Comparison of ENCODE assay signal across 15 mouse cellular contexts in the genomic region with DNA sequence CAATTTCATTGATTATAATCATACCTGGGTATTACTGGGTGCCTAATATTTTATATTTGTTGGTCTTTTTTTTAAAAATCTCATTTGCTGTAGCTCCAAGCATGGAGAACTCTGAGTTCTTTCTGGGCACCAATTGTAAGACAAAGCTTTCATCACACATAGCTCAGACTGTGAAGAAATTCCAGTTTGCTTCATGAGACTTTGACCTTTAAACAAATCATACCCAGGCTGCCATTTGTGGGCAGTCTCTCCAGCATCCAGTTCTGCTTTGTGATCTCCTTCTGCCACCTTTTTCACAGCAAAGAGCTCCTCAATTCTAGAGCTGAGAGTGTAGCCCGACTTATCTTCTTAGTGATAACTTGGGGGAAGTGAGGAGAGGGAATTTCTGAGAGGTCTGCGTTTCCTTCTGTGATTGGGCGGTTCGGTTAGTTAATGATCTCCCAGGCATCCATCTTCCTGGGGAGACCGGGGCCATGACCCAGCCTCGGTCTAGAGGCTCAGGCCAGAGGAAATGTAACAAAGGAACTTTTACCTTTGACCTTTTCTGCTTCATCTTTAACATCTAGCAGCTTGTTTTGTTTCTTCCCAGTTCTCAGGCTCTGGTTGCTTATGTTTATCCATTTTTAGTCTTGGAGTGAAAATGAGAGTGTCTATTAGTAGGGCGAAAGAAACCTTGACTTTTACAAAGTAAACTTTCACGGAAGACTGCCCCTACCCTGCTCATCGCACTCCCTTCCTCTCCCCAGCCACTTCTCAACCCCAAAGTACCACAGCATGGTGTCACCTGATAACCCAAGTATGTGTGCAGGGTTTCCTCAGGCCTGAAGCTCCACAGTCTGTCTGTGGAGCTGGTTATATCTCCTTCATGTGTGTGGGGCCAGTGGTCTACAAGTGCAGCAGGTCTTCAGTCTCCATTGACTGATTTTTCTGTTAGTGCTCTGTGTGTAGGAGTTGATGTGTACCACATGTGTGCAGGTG. TPM values are rescaled to one million over a fixed set of nuclear protein-coding genes. Genes with fewer than 3 reads are reported as not detected.
DNase-seq lines count a peak whose midpoint lies in the region; ATAC-seq lines count a peak whose summit lies in the region.
"Had no signal": no experiment of that assay in that cellular context is flagged by ENCODE, and none has a peak within 500 bp of the region (broad histone marks: within the 10 kb centered on the region; RNA-seq: fewer than 3 reads in every experiment).

No protein-coding gene starts in this region.

- DNase-seq in embryo, embryonic 10 days (ENCODE audit: low spot score), result peak; percentile 26
- no peak for DNase-seq in embryo, embryonic 11 days
- peak; percentile 27 for DNase-seq in embryo, embryonic 9.5 days (ENCODE audit: extremely low spot score)
- DNase-seq in embryonic facial prominence, embryonic 10.5 days (ENCODE audit: low spot score), result no peak
- DNase-seq in left cerebral cortex, postnatal 4 days, result no peak
- DNase-seq: cerebellum, postnatal 14 days; right cerebral cortex, postnatal 4 days had no signal

- H3K4me2 ChIP-seq in kidney, embryonic 14.5 days (replicated peaks; ENCODE audit: low read depth, low read length), result no peak overlapping the region
- no peak overlapping the region for H3K4me2 ChIP-seq in liver, embryonic 15.5 days
- H3K4me2 ChIP-seq: embryonic facial prominence, embryonic 13.5 days; hindbrain, embryonic 13.5 days; lung, embryonic 15.5 days had no signal

- no peak overlapping the region for H3K4me3 ChIP-seq in kidney, embryonic 14.5 days (ENCODE audit: low read length)
- H3K4me3 ChIP-seq in liver, embryonic 15.5 days (replicated peaks), result no peak overlapping the region
- H3K4me3 ChIP-seq in embryonic facial prominence, embryonic 10.5 days, result no peak overlapping the region
- H3K4me3 ChIP-seq: embryonic facial prominence, embryonic 13.5 days; hindbrain, embryonic 13.5 days; lung, embryonic 15.5 days had no signal

- intact Hi-C loops in left cerebral cortex, postnatal 4 days (cut with DNase I), result no loop called here

- H3K4me1 ChIP-seq in kidney, embryonic 14.5 days (ENCODE audit: control insufficient read depth, insufficient read depth, low read length), result no peaks in the 10 kb centered on the region; the same call in 1 of the 2 replicates
- 0 out of 2 replicates have a peak, but pooled peaks cover 3% of the 10 kb centered on the region for H3K4me1 ChIP-seq in liver, embryonic 15.5 days (replicated peaks)
- peaks cover 8% of the 10 kb centered on the region for H3K4me1 ChIP-seq in embryonic facial prominence, embryonic 10.5 days
- H3K4me1 ChIP-seq: embryonic facial prominence, embryonic 13.5 days; hindbrain, embryonic 13.5 days; lung, embryonic 15.5 days had no signal

- 21% methylated on average over 9 of the region's 9 CpGs for WGBS in kidney, embryonic 14.5 days
- 36% methylated on average over 9 of the region's 9 CpGs for WGBS in liver, embryonic 15.5 days (ENCODE audit: insufficient replicate concordance)
- 63% methylated on average over 9 of the region's 9 CpGs for WGBS in embryonic facial prominence, embryonic 10.5 days

- no peaks in the 10 kb centered on the region for H3K27me3 ChIP-seq in kidney, embryonic 14.5 days (ENCODE audit: control insufficient read depth, insufficient read depth, low read length)
- no peaks in the 10 kb centered on the region for H3K27me3 ChIP-seq in liver, embryonic 15.5 days
- no peaks in the 10 kb centered on the region for H3K27me3 ChIP-seq in embryonic facial prominence, embryonic 10.5 days (replicated peaks; ENCODE audit: low read depth, poor library complexity, severe bottlenecking)
- H3K27me3 ChIP-seq: embryonic facial prominence, embryonic 13.5 days; hindbrain, embryonic 13.5 days; lung, embryonic 15.5 days had no signal

- H3K9ac ChIP-seq in kidney, embryonic 14.5 days (ENCODE audit: low read depth, low read length), result no peak overlapping the region
- H3K9ac ChIP-seq in liver, embryonic 15.5 days, result no peak overlapping the region
- H3K9ac ChIP-seq: embryonic facial prominence, embryonic 13.5 days; hindbrain, embryonic 13.5 days; lung, embryonic 15.5 days had no signal

- ATAC-seq in kidney, embryonic 14.5 days (ENCODE audit: low FRiP score, low TSS enrichment), result peak; percentile 62; the same call in 1 of the 2 replicates
- peak; percentile 57; the same call in 1 of the 2 replicates for ATAC-seq in liver, embryonic 15.5 days (ENCODE audit: insufficient read depth)
- ATAC-seq in activated CD4-positive, CD25-positive, alpha-beta regulatory T cell, adult 4 months, result no peak

- no peaks in the 10 kb centered on the region for H3K9me3 ChIP-seq in kidney, embryonic 14.5 days (ENCODE audit: control insufficient read depth, low read length)
- H3K9me3 ChIP-seq in liver, embryonic 15.5 days (replicated peaks), result no peaks in the 10 kb centered on the region
- no peaks in the 10 kb centered on the region for H3K9me3 ChIP-seq in embryonic facial prominence, embryonic 10.5 days
- H3K9me3 ChIP-seq: embryonic facial prominence, embryonic 13.5 days; hindbrain, embryonic 13.5 days; lung, embryonic 15.5 days had no signal

- peak overlapping the region; percentile 18; the same call in 1 of the 2 replicates for H3K27ac ChIP-seq in kidney, embryonic 14.5 days (ENCODE audit: low read depth, low read length)
- H3K27ac ChIP-seq in liver, embryonic 15.5 days (replicated peaks), result peak overlapping the region; percentile 46
- H3K27ac ChIP-seq in embryonic facial prominence, embryonic 10.5 days (replicated peaks), result no peak overlapping the region
- H3K27ac ChIP-seq: embryonic facial prominence, embryonic 13.5 days; hindbrain, embryonic 13.5 days; lung, embryonic 15.5 days had no signal

- no peaks in the 10 kb centered on the region for H3K36me3 ChIP-seq in kidney, embryonic 14.5 days (ENCODE audit: control insufficient read depth, insufficient read depth, low read length)
- H3K36me3 ChIP-seq in liver, embryonic 15.5 days (replicated peaks), result no peaks in the 10 kb centered on the region
- no peaks in the 10 kb centered on the region for H3K36me3 ChIP-seq in embryonic facial prominence, embryonic 10.5 days (replicated peaks)
- H3K36me3 ChIP-seq: embryonic facial prominence, embryonic 13.5 days; hindbrain, embryonic 13.5 days; lung, embryonic 15.5 days had no signal

RNA-seq across cellular contexts. Expression of gene Ceacam1, which starts 27.2 kb away (rescaled TPM):
- 2.3 and 5.7 TPM in 2 replicates for polyA plus RNA-seq in kidney, embryonic 14.5 days (2014; fragmentation: Nextera tagmentation; extraction: Ambion mirVana)
- polyA plus RNA-seq in liver, embryonic 15.5 days (2015; fragmentation: Nextera tagmentation; extraction: Ambion mirVana), result 11.1 and 13.0 TPM in 2 replicates
- 1.5 TPM in 2 replicates for polyA plus RNA-seq in embryonic facial prominence, embryonic 10.5 days (2016; fragmentation: Nextera tagmentation; extraction: Ambion mirVana)
- polyA plus RNA-seq in activated CD4-positive, CD25-positive, alpha-beta regulatory T cell, adult 4 months (2017; shearing (Covaris generic)), result under 1 TPM in 1 of 2 experiments, not detected in 1; 0.33 TPM
- total RNA-seq in left cerebral cortex, postnatal 4 days (2021), result 1 to 10 TPM in 1 of 2 experiments, under 1 TPM in 1; 0.70 to 1.0 TPM

RNA-seq across cellular contexts. Expression of gene Cxcl17, which starts 37.5 kb away (rescaled TPM):
- 0.27 and 0.30 TPM in 2 replicates for polyA plus RNA-seq in kidney, embryonic 14.5 days (2014; fragmentation: Nextera tagmentation; extraction: Ambion mirVana)
- not detected in 2 replicates for polyA plus RNA-seq in liver, embryonic 15.5 days (2015; fragmentation: Nextera tagmentation; extraction: Ambion mirVana)
- 0.69 and 0.75 TPM in 2 replicates for polyA plus RNA-seq in embryonic facial prominence, embryonic 10.5 days (2016; fragmentation: Nextera tagmentation; extraction: Ambion mirVana)
- polyA plus RNA-seq in activated CD4-positive, CD25-positive, alpha-beta regulatory T cell, adult 4 months (2017; shearing (Covaris generic)), result not detected
- not detected for total RNA-seq in left cerebral cortex, postnatal 4 days (2021)
- polyA plus RNA-seq: embryonic facial prominence, embryonic 13.5 days; frontal cortex, adult 2 months; gonadal fat pad, adult 2 months had no signal

RNA-seq across cellular contexts. Expression of gene Lipe, which starts 51.7 kb away (rescaled TPM):
- polyA plus RNA-seq in kidney, embryonic 14.5 days (2014; fragmentation: Nextera tagmentation; extraction: Ambion mirVana), result 5.3 and 6.8 TPM in 2 replicates
- 3.4 and 3.8 TPM in 2 replicates for polyA plus RNA-seq in liver, embryonic 15.5 days (2015; fragmentation: Nextera tagmentation; extraction: Ambion mirVana)
- polyA plus RNA-seq in embryonic facial prominence, embryonic 10.5 days (2016; fragmentation: Nextera tagmentation; extraction: Ambion mirVana), result 7.8 and 11.6 TPM in 2 replicates
- polyA plus RNA-seq in activated CD4-positive, CD25-positive, alpha-beta regulatory T cell, adult 4 months (2017; shearing (Covaris generic)), result 10 to 100 TPM in 1 of 2 experiments, 1 to 10 TPM in 1; 8.5 to 10.7 TPM
- 1 to 10 TPM; 8.3 to 9.0 TPM for total RNA-seq in left cerebral cortex, postnatal 4 days (2021)

Comparison
In these comparisons a context has a peak if more than half of its experiments do, and no peak if none do; other contexts are left out.
1. DNase-seq: peak in embryo, embryonic 10 days (single experiment) and embryo, embryonic 9.5 days (single experiment); none in embryo, embryonic 11 days (single experiment), embryonic facial prominence, embryonic 10.5 days (single experiment) and left cerebral cortex, postnatal 4 days (single experiment).